Mouse (Mus musculus) large intestine, adult 2 months (tissue): ENCODE measurements at regions not wholly inside any gene's neighbourhood (a gene's known extent, or its start where the extent isn't known, plus 50 kb on each side); places are given as distances from the start of the nearest gene placed in this dataset.
A peak's percentile ranks its signal among the peaks of the same experiment; 100 is the strongest.

Experiments used
- DNase-seq: peaks from one replicate; pipeline ENCODE4 v3.0.0-alpha.2; 2012; ENCODE audit warnings: low read depth, low spot score
- WGBS: fragments of 180-500 bp; shearing (Covaris S2); methylation state at CpG from one replicate; pipeline ENCODE4 v1.1.7; 2018; 5-methylcytosine and 5-hydroxymethylcytosine counted together

- DNase-seq, result no peak
- WGBS, result 73% methylated on average over 2 of the region's 2 CpGs
These were observed 224.5 kb upstream of the Itga1 start for GRCm38 (mm10) chr13:115326294-115326693.

DNA sequence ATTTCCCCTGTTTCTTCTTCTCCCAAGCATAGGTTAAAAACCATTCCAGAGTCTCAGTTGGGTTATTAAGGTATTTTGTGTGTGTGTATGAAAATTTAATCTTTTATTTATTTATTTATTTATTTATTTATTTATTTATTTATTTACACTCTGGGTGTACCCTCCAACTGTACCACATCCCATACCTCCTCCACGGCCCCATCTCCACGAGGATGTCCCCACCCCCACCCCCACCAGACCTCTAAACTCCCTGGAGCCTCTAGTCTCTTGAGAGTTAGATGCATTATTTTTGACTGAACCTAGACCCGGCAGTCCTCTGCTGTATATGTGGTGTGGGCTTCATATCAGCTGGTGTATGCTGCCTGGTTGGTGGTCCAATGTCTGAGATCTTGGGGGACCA, 214.9 kb upstream of the Itga1 start:
- WGBS, result 62% methylated on average over 3 of the region's 3 CpGs

GRCm38 (mm10) chr13:115308586-115308985, 206.8 kb upstream of the Itga1 start:
- DNase-seq, result no peak
- 78% methylated on average over 3 of the region's 3 CpGs for WGBS

More for the DNA sequence above, 214.9 kb upstream of the Itga1 start:
- no peak for DNase-seq

DNA sequence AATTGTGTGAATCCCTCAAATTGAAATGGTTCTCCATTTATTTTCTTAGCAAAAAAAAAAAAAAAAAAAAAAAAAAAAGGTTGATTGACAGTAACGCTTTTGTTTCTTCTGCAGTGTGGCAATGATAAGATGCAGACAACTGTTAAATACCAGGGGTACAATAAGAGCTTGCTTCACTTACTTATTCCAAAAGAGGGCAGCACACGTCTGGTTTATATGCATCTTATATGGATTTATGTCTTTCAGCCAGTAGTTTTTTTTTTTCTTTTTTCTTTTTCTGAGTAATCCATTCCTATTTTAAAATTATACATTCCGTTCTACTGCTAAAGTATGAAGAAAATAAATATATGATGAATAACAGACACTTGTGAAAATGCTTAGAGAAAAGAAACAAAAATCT, 185.6 kb upstream of the Itga1 start:
- DNase-seq, result peak; percentile 1
- 26% methylated on average over 3 of the region's 3 CpGs for WGBS

DNA sequence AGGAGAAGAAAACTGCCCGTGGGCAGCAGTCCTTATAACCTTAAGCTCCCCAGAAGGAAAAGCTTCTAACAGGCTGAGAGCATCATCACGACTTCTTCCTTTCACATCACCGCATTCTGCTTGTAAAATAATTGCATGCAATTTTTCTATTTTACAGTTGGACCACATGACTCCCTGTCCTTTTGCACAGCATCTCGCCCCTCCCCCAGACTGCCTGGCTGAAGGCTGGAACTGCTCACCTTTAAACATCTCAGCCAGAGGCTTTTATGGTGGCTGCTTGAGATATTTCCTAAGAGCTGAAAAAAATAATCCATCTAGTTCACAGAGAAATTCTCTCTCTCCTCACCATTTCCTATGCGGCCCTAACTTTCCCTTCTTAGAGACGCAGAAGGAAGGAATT, 164.4 kb upstream of the Itga1 start:
- DNase-seq, result no peak
- 60% methylated on average over 6 of the region's 6 CpGs for WGBS

GRCm38 (mm10) chr13:115257345-115257744, 155.6 kb upstream of the Itga1 start:
- 51% methylated on average over 2 of the region's 2 CpGs for WGBS
- DNase-seq, result no peak

GRCm38 (mm10) chr13:115252541-115252940, 150.8 kb upstream of the Itga1 start:
- no peak for DNase-seq
- 38% methylated on average over 3 of the region's 3 CpGs for WGBS

DNA sequence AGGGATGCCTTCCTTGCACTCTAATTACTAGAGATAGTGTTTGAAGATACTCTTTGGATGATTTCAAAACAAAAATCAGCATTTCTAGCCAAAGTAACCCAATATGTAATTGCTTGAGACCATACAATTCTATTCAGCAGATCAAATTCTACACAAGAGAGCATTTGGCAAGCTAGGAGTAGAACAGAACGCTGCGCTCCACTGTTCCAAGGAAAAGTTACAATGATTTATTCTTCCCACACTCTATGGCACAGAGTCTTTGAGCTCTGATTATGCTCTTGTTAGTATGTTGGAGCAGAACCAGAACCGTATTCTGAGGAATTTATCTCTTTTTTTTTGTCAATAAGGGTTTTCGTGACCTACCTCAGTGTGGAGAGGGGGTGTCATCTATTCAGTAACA, 130.2 kb upstream of the Itga1 start:
- no peak for DNase-seq
- WGBS, result 78% methylated on average over 4 of the region's 4 CpGs

DNA sequence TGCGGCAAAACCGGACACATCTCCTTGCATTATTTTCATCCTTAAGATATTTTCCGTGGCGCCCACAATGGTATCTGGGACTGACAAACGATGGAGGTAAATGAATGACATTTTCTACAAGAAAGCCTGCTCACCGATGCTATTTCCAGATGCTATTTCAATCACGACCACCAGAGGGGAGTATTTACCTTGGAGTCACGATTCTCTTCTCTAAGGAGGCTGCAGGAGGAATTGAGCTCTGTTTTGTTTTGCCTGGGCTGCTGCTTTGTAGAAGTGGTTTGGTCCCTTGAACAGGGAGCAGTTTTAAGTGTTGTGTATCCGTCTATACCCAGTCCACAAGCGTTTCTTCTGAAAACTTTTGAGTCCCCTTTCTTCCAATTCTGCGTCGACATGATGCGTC, 128.7 kb upstream of the Itga1 start:
- 26% methylated on average over 13 of the region's 13 CpGs for WGBS
- no peak for DNase-seq

DNA sequence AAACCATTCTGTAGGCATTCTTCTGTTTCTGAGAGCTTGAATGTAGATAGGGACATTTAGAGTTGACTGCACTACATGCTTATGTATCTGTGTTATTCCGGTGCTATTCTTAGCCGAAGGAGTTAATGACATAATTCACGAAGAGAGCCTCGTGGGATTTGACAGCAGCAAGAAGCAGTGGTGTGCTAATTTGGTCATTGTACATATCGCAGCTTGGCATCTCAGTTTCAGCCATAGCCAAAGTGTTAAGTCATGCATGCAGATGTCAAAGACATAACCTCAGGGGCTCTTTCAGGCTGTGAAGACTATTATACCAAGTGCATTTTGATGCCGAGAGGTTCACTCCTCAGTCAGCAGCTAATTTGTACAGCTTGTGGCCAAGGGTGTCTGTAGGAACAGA, 125.1 kb upstream of the Itga1 start:
- 77% methylated on average over 6 of the region's 6 CpGs for WGBS
- no peak for DNase-seq

DNA sequence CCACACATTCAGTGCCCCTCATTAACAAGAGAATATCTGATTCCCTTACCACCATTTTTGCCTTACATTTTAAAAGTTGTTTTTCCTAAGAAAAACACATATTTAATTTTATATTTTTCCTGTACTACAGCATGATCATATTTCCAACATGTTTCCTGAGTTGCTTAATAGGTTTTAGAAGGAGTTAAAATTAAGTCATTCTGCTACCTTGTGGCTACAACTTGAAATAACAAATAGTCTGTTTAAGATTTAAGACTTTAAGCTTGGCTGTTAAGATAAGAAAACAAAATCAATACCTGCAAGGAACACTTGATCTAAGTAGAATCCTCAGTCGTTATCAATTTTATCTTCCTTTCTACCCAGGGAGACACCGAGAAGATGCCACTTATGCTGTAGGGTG, 117.9 kb upstream of the Itga1 start:
- WGBS, result 46% methylated on average over 2 of the region's 2 CpGs
- no peak for DNase-seq

GRCm38 (mm10) chr13:115211285-115211684, 109.5 kb upstream of the Itga1 start:
- 80% methylated on average over 3 of the region's 3 CpGs for WGBS
- no peak for DNase-seq

DNA sequence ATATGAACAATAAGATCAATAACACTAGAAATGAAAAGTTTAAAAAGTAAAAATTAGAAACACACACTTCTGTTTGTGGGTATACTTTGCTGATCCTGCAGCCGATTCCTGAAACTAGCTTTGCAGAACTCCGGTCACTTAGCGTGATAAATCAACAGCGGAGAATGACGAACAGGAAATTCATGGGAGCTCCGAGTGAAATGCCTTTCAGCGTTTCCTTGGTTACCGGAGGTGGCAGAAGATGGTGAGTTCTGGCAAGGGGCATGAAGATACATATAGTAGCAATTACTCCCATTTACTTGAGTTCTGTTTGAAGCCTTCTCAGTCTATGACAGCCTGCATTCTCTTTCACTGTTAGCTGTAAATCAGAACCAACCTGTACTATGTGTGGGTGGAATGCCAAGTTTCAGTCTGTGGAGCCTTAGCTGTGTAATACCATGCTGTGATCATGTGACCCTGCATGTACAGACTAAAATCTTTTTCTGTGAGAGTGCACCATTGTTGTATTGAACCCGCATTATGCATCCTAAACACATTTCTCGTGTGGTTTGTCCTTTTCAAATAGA, 109.0 kb upstream of the Itga1 start:
- 83% methylated on average over 10 of the region's 10 CpGs for WGBS
- DNase-seq, result no peak

DNA sequence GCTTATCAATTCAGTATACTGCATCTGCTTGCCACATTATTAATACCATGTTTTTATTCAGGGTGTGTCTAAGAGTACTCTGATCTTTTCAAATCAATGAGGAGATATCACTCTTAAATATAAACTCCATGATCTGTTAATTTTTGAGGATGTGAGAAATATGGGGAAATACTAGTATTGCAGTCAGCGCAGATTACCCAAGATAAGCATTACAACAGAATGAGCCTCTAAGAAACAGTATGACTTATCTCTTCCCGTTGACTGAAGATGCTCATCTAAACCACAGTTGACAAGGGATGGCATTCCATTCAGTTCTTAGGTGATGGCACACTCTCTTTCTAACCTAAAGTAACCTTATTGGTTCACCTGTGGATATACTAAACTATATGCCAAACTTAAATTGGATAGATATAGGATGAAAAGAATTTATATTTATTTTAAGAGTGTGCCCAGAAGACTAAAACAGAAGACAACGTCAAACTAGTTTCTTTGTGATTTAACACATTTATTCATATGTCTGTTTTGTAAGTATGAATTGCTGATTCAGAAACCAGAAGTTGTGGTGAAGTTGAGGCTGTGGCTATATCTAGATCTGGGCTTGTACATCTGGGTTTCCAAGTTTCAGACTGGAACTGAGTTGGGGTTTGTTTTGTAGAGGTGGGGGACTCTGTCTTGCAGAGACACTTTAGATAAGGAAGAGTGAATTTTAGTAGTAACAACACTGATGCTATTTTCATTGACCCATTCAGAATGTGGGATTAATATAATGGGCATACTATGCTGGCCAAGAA, 107.8 kb upstream of the Itga1 start:
- WGBS, result 88% methylated on average over 3 of the region's 3 CpGs
- no peak for DNase-seq

- 60% methylated on average over 7 of the region's 7 CpGs for WGBS
- no peak for DNase-seq
These were observed 105.0 kb upstream of the Itga1 start for GRCm38 (mm10) chr13:115206723-115207122.

- 49% methylated on average over 3 of the region's 3 CpGs for WGBS
- no peak for DNase-seq
These were observed 97.4 kb upstream of the Itga1 start for GRCm38 (mm10) chr13:115199166-115199565.

DNA sequence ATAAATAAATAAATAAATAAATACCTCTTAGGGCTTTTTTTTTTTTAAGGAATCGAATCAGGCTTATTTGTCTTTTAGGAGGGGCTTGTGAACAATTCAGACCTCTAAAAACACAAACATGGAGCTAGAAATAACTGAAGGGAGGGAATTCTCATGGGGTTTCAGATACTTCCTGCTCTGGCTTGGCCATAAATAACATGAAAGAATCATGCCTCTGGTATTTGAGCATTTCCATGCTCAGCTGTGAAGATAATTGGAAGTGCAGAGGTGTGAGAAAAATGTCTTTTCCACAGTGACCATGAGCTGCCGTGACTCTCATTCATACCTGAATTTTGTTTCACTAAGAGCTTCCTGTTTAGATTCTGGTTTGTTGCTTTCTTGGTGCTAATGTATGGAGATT, 86.3 kb upstream of the Itga1 start:
- WGBS, result 55% methylated on average over 2 of the region's 2 CpGs
- no peak for DNase-seq

- 84% methylated on average over 3 of the region's 3 CpGs for WGBS
These were observed 85.6 kb upstream of the Itga1 start for GRCm38 (mm10) chr13:115187356-115187755.

DNA sequence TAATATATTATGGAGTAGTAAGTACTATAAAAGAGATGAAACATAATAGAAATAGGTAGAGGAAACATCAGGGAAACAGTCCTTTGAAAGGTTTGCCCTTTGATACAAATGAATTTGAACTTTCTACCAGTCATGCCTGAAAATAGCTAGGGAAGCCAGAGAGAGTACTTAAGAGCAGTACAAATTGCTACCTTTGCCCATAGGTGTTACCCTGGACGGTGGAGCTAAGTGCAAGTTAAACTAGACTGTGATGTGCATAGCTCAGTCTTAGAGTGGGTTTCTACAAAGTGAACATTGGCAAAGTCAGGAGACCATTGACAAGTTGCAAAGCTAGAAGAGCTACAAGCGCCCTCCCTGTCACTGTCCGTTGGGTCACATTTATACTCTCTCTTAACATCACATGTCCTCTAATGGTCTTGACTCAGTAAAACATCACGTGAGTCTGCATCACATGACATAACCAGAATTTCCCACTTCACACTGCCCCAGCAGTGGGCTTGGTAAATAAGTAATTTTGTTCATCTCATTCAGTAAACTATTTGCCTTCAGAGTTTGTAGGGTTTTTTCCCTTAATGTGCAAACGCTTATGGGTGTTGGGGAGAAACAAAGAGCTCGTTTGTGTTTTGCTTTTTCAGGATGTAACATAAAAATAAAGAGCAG, 80.6 kb upstream of the Itga1 start:
- 78% methylated on average over 6 of the region's 6 CpGs for WGBS
- no peak for DNase-seq

More at GRCm38 (mm10) chr13:115187356-115187755, 85.6 kb upstream of the Itga1 start:
- DNase-seq, result no peak

DNA sequence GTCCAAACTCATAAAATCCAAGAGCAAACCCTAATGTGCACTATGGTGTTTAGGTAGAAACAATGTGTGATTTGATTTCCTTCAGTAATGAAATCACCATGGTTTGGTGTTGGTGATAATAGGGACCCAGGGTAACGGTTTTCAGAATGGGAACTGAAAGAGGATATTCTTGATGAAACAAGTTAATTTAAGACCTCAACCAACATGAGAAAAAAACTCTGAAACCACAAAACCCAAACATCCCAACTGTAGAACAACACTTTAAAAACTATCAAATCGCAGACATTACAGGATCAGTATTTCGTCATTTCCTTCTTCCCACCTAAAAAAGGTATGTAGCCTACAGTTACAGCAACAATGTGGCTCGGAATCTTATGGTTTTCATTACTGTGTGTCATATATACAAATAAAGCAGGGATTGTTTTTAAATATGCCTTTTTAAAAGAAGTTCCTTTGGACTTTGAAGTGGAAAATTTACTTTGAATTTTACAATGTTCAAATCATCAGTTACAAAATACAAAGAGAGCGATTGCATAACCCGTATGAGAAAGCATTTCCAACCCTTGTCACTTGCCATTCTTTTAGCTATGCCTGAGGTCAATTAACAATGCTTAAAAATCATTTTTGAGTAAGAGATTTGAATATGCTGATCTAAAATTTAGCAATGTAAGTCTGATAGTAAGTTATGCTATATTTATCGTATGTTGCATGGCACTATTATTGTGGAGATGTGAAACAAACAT, 76.6 kb upstream of the Itga1 start:
- WGBS, result 66% methylated on average over 7 of the region's 7 CpGs
- DNase-seq, result no peak
